Mouse (Mus musculus) kidney, adult 2 months (tissue): ENCODE measurements around the gene Srd5a1. TPM values are rescaled to one million over a fixed set of nuclear protein-coding genes. Genes with fewer than 3 reads are reported as not detected.

Source experiments
- DNase-seq: peaks from one replicate; pipeline ENCODE4 v3.0.0; 2021
- H3K27ac ChIP-seq: fragments of 200-500 bp; 2 replicates; pipeline ENCODE4 v1.5.1; 2012; ENCODE audit warnings: low read depth, low read length, control low read depth, inconsistent platforms; ENCODE audit not compliant: insufficient read depth
- H3K27me3 ChIP-seq: fragments of 200-500 bp; replicated peaks from 2 replicates; pipeline ENCODE4 v1.6.1; 2012; ENCODE audit warnings: mild to moderate bottlenecking, moderate library complexity, low read length, inconsistent platforms; ENCODE audit not compliant: control insufficient read depth, insufficient read depth
- H3K36me3 ChIP-seq: fragments of 200-500 bp; 2 replicates; pipeline ENCODE4 v1.6.1; 2012; ENCODE audit warnings: mild to moderate bottlenecking, moderate library complexity, low read length, inconsistent platforms; ENCODE audit not compliant: control insufficient read depth, insufficient read depth
- H3K4me1 ChIP-seq: fragments of 200-500 bp; 2 replicates; pipeline ENCODE4 v1.6.1; 2011; ENCODE audit warnings: low read length; ENCODE audit not compliant: control insufficient read depth, insufficient read depth
- H3K4me3 ChIP-seq: fragments of 200-500 bp; 2 replicates; pipeline ENCODE4 v1.5.1; 2011; ENCODE audit warnings: mild to moderate bottlenecking, low read depth, low read length, control low read depth; ENCODE audit not compliant: insufficient read depth
- CTCF ChIP-seq: fragments of 200-500 bp; conservative IDR thresholded peaks from 2 replicates; pipeline ENCODE4 v1.5.1; 2011; ENCODE audit warnings: low read depth, mild to moderate bottlenecking, control low read depth, low read length, moderate library complexity, mixed read lengths; ENCODE audit not compliant: insufficient read depth, insufficient read length
- POLR2A ChIP-seq: fragments of 200-500 bp; IDR thresholded peaks from one replicate; pipeline ENCODE4 v1.6.1; 2011; ENCODE audit warnings: low read depth, low read length, control low read depth
- WGBS: fragments of 180-500 bp; shearing (Covaris S2); methylation state at CpG from one replicate; pipeline ENCODE4 v1.1.7; 2018; 5-methylcytosine and 5-hydroxymethylcytosine counted together
- polyA plus RNA-seq: library from polyadenylated mRNA; depleted of rRNA; stranded (reverse); fragments of >200 nt; gene quantifications from 2 replicates; pipeline ENCODE4 v1.2.3, GENCODE M21; 2012

The Srd5a1 gene
- polyA plus RNA-seq, 1 experiment: 13.9 TPM

GRCm38 (mm10) chr13:69542571-69543352, 68.5 kb downstream of the Srd5a1 start:
- no peak overlapping the region for H3K27ac ChIP-seq
- H3K27me3 ChIP-seq: no peaks in the 10 kb centered on the region
- DNase-seq: no peak
- H3K4me3 ChIP-seq: no peak overlapping the region
- 49% methylated on average over 17 of the region's 17 CpGs for WGBS
- TF ChIP-seq POLR2A: no peak
- no peak for TF ChIP-seq CTCF
- no peaks in the 10 kb centered on the region for H3K4me1 ChIP-seq
- no peaks in the 10 kb centered on the region for H3K36me3 ChIP-seq

- Histone ChIP-seq H3K27me3 (no peaks in the 10 kb centered on the region), H3K4me3 (no peak overlapping the region), H3K36me3 (no peaks in the 10 kb centered on the region), H3K27ac (no peak overlapping the region), H3K4me1 (no peaks in the 10 kb centered on the region)
- TF ChIP-seq POLR2A (no peak), CTCF (no peak)
- no peak for DNase-seq
- WGBS: 59% methylated on average over 10 of the region's 10 CpGs
These were observed 69.5 kb downstream of the Srd5a1 start for GRCm38 (mm10) chr13:69541776-69542175.

- Histone ChIP-seq H3K27me3 (no peaks in the 10 kb centered on the region), H3K27ac (no peak overlapping the region), H3K4me3 (no peak overlapping the region), H3K4me1 (no peaks in the 10 kb centered on the region), H3K36me3 (no peaks in the 10 kb centered on the region)
- no peak for TF ChIP-seq POLR2A
- TF ChIP-seq CTCF: no peak
- WGBS: 51% methylated on average over 6 of the region's 6 CpGs
- DNase-seq: no peak
These were observed 70.0 kb downstream of the Srd5a1 start for GRCm38 (mm10) chr13:69541209-69541608.

- no peak overlapping the region for H3K27ac ChIP-seq
- WGBS: 46% methylated on average over 4 of the region's 4 CpGs
These were observed 72.9 kb downstream of the Srd5a1 start for GRCm38 (mm10) chr13:69538327-69538726.

DNA sequence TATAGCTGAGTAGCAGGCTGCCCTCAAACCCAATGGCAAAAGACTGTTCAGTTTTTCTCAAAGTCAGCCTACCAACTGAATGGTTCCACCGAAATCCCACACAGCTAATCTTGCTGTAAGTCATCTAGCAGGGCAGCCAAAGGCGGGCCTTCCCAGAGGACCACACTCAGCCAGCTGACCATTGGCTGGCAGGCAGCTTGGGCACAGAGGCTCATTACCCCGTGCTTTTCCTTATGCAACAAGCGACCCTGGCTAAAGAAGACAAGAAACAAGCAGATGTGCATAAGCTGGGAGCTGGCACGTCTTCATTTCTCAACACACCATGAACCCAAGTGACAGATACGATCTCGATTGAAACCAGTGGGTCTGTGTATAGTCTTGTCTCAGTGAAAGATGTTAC, 73.9 kb downstream of the Srd5a1 start:
- 87% methylated on average over 7 of the region's 7 CpGs for WGBS
- no peak for TF ChIP-seq POLR2A
- TF ChIP-seq CTCF: no peak
- Histone ChIP-seq H3K36me3 (no peaks in the 10 kb centered on the region), H3K27ac (no peak overlapping the region), H3K27me3 (no peaks in the 10 kb centered on the region), H3K4me1 (peaks cover 7% of the 10 kb centered on the region; the same call in 1 of the 2 replicates), H3K4me3 (no peak overlapping the region)
- DNase-seq: no peak

More at GRCm38 (mm10) chr13:69538327-69538726, 72.9 kb downstream of the Srd5a1 start:
- Histone ChIP-seq H3K36me3 (no peaks in the 10 kb centered on the region), H3K4me1 (peaks cover 7% of the 10 kb centered on the region; the same call in 1 of the 2 replicates), H3K4me3 (no peak overlapping the region), H3K27me3 (no peaks in the 10 kb centered on the region)
- TF ChIP-seq CTCF: no peak
- DNase-seq: no peak

GRCm38 (mm10) chr13:69536021-69536420, 75.2 kb downstream of the Srd5a1 start:
- Histone ChIP-seq H3K36me3 (no peaks in the 10 kb centered on the region), H3K27ac (peak overlapping the region; percentile 94), H3K27me3 (no peaks in the 10 kb centered on the region), H3K4me3 (no peak overlapping the region), H3K4me1 (peaks cover 16% of the 10 kb centered on the region; the same call in 1 of the 2 replicates)
- 61% methylated on average over 4 of the region's 4 CpGs for WGBS
- no peak for TF ChIP-seq POLR2A
- no peak for TF ChIP-seq CTCF
- DNase-seq: no peak

DNA sequence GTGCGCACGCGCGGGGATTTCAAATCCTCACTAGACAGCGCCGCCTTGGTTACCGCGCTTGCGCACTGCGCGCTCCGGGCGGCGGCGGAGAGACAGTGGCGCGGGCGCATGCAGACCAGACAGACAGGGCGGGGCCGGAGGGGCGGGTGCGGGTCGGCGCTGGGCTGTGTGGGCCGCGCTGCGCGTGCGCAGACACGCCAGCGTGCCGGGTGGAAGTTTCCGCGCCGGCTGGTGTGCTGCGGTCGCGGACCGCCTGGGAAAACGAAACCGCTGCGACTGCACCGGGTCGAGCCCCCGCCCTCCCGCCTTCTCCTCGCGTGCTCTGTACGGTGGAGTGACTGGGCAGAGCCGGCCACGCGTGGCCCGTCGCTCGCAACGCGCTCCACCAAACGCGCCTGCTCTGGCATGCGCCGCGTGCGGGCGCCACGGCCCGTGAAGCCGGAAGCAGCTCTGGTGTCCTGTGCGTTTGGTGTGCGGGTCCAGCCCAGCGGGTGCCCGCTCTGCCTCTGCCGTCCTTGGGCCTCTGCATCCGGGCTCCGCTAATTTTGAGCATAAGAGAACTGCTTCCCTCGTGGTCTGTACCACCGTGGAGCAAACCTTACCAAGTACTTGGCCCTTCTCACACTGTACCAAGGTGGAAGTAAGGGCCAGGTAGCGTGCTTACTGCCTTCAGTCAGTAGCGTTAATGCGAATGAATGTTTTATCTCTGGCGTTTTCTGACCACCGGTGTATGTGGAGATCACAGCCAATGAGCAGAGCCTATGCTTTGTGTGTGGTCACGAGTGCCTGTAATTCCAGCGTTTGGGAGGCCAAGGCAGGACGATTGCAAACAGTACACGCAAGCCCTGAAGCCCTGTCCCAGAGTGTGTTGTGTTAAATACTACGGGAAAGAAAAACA, 76.3 kb downstream of the Srd5a1 start:
- WGBS: under 1% methylated on average over 82 of the region's 86 CpGs
- H3K4me1 ChIP-seq: peaks cover 25% of the 10 kb centered on the region; the same call in 1 of the 2 replicates
- H3K27ac ChIP-seq: peak overlapping the region; percentile 94
- peak overlapping the region; percentile 89 for H3K4me3 ChIP-seq
- peak; percentile 99 for DNase-seq
- TF ChIP-seq CTCF (no peak), POLR2A (peak; percentile 64)
- no peaks in the 10 kb centered on the region for H3K27me3 ChIP-seq
- H3K36me3 ChIP-seq: no peaks in the 10 kb centered on the region
